Mouse (Mus musculus) adrenal gland, postnatal 4 days (tissue): ENCODE measurements at regions not wholly inside any gene's neighbourhood (a gene's known extent, or its start where the extent isn't known, plus 50 kb on each side); places are given as distances from the start of the nearest gene placed in this dataset.
"Not testable (repeated sequence)": the region's sequence is repeated elsewhere in the genome, so short reads cannot be mapped to it uniquely, and the experiment has no call there.

Experiments
- DNase-seq, 2 experiments: peaks; one replicate each; pipeline ENCODE4 v3.0.0; 2021 to 2022; ENCODE audit warnings: low spot score in 2 of 2, mixed read lengths in 2 of 2

GRCm38 (mm10) chr1:4570730-4571129, 237.0 kb upstream of the Gm37988 start:
- DNase-seq = no peak

DNA sequence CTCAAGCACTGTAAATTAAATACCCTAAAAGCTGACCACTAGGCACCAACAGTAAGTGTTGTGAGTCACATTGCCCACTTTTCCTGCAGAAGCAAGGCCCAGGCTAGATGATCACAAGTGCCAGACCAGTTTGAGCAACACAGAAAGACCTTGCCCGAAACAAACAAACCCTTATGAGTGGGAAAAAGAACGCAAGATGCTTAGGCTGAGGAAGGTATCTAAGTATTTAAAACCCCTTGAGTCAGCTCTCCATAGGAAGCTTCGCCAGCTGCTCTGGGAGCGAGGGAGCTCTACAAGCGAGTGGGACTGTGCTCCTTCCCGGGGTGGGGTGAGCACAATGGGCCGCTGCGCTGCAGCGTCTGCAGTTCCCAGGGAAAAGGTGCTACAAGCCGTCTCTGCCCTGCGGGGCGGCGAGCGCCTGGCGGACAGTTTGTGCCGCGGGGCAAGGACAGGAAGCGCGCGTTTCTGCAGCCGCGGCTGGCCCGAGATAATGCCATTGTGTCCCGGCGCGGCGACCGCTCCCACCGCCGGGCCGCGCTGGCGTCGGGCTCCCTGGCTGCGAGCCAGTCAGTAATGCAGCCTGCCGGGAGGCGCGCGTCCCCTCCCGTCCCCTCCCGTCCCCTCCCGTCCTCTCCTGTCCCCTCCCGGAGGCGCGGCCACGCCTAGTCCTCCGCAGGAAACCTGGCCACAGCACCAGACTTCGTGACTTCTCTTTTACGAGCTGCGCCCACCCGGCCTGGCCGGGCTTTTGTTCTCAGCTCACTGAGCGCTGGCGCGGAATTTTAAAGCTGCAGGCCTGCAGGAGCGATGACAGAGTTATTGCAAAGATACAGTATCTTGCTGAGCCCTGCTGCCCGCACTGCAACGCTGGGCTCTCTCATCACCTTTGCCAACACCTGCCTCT, 236.1 kb upstream of the Gm37988 start:
- DNase-seq = peak; percentile 11 to 34

- DNase-seq = no peak
These were observed 235.4 kb upstream of the Gm37988 start for GRCm38 (mm10) chr1:4572311-4572710.

- DNase-seq = no peak
These were observed 233.6 kb upstream of the Gm37988 start for GRCm38 (mm10) chr1:4574101-4574500.

- DNase-seq = no peak
These were observed 230.7 kb upstream of the Gm37988 start for GRCm38 (mm10) chr1:4576957-4577356.

DNA sequence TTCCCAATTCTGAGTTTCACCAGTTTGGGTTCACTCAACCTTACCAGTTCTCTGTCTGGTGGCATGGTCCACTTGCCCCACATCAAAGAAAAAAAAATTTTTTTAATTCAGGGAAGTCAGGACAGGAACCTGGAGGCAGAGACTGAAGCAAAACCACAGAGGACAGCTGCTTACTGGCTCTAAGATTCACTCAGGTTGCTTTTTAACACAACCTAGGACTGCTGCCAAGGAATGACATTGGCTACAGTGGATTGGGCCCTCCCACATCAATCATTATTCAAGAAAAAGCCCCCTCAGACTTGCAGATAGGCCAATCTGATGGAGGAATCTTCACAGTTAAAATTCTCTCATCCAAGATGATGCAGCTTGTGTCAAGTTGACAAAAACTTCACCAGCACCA, 225.2 kb upstream of the Gm37988 start:
- no peak for DNase-seq

GRCm38 (mm10) chr1:4597856-4598255, 209.8 kb upstream of the Gm37988 start:
- DNase-seq = no peak

- no peak for DNase-seq
These were observed 209.3 kb upstream of the Gm37988 start for GRCm38 (mm10) chr1:4598425-4598824.

GRCm38 (mm10) chr1:4602386-4602785, 205.3 kb upstream of the Gm37988 start:
- no peak for DNase-seq

GRCm38 (mm10) chr1:4608824-4609223, 198.9 kb upstream of the Gm37988 start:
- no peak for DNase-seq

GRCm38 (mm10) chr1:4613305-4613704, 194.4 kb upstream of the Gm37988 start:
- no peak for DNase-seq

DNA sequence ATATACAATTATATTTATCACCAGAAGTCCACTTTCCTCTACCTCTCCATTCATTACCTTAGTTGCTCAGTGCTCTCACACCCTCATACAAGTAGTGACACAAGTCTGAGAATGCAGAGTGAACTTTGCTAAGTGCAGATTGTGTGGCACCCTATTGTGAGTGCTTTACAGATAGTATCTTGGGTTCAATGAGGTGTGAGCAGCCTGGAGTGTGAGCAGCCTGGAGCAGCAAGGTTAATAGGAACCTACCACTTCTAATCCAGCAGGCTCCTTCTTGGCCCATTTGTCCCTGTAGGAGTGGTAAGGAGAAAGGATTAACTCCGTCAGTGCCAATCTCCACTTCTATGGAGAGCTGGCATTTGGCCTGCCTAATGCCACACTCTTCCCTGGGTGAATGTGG, 192.4 kb upstream of the Gm37988 start:
- DNase-seq = no peak

GRCm38 (mm10) chr1:4617479-4617878, 190.2 kb upstream of the Gm37988 start:
- DNase-seq = no peak

GRCm38 (mm10) chr1:4622408-4622807, 185.3 kb upstream of the Gm37988 start:
- no peak for DNase-seq

GRCm38 (mm10) chr1:4623268-4623667, 184.4 kb upstream of the Gm37988 start:
- no peak for DNase-seq

DNA sequence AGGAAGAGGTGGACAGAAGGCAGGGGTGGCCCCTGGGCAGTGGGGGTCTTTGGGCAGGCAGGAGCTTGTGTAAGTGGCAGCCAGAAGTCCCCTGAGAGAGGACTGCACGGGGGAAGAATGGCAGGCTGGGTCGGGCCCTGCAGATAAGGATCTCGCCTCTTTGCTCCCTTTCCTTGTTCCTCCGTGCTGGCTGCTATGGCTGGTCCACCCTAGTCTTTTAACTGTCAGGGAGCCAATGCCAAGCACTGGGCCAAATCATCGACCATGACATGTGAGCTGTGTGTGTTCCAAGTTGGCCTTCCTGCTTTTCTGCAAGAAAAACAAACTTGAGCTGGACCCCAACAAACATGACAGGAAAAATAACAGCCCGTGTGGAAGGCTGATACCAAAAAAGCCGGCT, 153.8 kb upstream of the Gm37988 start:
- DNase-seq = no peak

DNA sequence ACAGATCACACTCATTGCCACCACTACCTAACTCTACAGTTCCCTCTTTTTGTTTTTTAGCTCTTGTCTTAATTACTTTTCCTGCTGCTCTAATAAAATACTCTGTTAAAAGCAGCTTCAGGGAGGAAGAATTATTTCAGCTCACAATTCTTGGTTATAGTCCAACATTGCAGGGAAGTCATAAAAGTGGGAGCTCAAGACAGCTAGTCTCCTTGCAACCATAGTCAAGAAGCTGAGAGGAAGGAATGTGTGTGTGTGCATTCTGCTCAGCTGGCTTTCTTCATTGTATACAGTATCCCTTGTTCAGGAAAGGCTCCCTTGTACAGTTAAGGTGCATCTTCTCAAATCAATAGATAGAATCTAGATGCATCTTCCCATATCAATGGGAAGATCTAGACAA, 152.4 kb upstream of the Gm37988 start:
- no peak for DNase-seq

DNA sequence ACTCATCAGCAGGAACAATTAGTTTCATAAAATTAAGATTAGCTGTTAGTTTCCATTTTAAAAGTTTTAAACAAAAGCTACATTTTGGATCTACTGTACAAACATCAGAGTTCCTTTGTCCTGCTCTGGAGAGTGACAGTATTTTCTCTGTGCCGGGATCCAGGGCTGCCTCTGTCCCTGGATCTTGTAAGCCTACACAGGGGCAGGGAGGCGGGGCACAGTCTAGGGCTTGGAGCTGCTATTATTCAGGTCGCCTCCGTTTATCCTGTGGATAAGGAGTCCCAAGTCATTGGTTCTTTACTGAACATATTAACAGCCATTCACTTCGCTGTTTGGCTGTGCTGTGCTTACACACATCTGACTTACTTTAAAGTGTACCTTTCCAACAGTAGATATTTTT, 150.8 kb upstream of the Gm37988 start:
- DNase-seq = no peak

GRCm38 (mm10) chr1:4660081-4660480, 147.6 kb upstream of the Gm37988 start:
- not testable (repeated sequence) for DNase-seq

DNA sequence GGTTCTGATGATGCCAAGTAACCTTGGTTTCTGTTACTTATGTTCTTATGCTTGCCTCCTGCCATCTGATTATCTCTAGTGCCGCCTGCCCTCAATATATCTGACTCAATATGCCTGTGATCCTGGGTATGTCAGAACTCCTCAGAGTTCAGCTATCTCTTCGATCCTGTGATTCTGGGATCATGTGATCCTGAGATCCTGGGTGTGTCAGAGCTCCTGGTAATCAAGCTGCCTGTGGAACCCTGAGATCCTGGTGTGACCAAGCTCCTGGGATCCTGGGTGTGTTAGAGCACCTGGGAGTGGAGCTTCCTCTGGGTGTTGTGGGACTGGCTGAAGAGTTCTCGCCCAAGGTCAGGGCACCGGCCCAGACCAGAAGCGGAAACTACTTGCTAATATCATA, 147.1 kb upstream of the Gm37988 start:
- DNase-seq = not testable (repeated sequence)

GRCm38 (mm10) chr1:4661761-4662160, 145.9 kb upstream of the Gm37988 start:
- DNase-seq = no peak

DNA sequence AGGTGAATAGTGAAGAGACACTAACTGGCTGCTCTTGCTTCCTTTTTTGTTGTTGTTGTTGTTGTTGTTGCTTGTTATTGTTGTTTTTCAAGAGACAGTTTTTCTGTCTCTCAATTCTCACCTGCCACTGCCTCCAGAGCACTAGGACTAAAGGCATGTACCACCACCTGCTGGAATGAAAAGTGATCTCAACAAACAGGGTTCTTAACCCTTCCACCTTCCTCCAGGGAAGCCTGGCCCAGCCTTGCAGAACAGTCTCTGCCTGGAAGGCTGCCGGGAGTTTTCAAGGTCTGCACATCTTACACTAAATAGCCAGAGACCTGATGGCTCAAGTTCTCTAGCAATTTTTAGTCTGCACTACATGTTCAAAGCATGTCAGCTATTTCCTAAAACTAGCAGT, 138.0 kb upstream of the Gm37988 start:
- DNase-seq = no peak
